Mouse (Mus musculus): ENCODE results near the gene Phf1. TPM values are rescaled to one million over a fixed set of nuclear protein-coding genes. Genes with fewer than 3 reads are reported as not detected.

The Phf1 gene
- polyA plus RNA-seq, 1 experiment from 2014 or later = 7.5 TPM

DNA sequence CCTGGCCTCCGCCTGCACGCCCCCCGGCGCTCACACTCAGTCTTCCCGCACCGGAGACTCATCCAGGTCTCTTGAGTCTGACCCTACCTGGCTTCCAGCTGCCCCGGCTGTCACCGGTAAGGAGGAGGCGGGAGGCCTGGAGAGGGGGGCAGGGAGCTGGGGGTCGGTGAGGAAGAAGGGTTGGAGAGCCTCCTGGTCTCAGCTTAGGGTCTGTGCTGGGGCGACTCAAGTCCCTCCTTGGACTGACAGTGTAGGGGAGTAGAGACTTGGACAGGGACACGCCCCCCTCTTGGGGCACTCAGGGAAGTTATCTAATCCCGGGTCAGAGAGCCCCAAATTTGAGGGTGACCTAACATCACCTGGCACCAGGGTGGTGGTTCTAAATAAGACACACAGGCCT lies 567 bp downstream of the Phf1 start:
- H3K4me2 ChIP-seq = peak overlapping the region; percentile 86
- DNase-seq (no peak), ATAC-seq (ENCODE audit: insufficient read depth) (peak; percentile 36)
- H3K36me3 ChIP-seq (ENCODE audit: insufficient read depth) = peaks cover 63% of the 10 kb centered on the region
- peak overlapping the region; percentile 73 for H3K9ac ChIP-seq
- H3K4me3 ChIP-seq (ENCODE audit: low read depth, low read length) = peak overlapping the region; percentile 64
- no peak for TF ChIP-seq CTCF (IDR thresholded peaks at IDR 0.05; ENCODE audit: low read depth)
- no peaks in the 10 kb centered on the region for H3K9me3 ChIP-seq (ENCODE audit: low read depth, low read length)
- no peaks in the 10 kb centered on the region for H3K27me3 ChIP-seq (ENCODE audit: insufficient read depth, low read length)
- H3K27ac ChIP-seq (ENCODE audit: low read depth) = peak overlapping the region; percentile 75
- H3K4me1 ChIP-seq (ENCODE audit: insufficient read depth) = 0 out of 2 replicates have a peak, but pooled peaks cover 8% of the 10 kb centered on the region
- 7% methylated on average over 13 of the region's 13 CpGs for whole genome bisulfite sequencing

GRCm38 (mm10) chr17:26933885-26934827 lies 1.3 kb downstream of the Phf1 start:
- H3K4me2 ChIP-seq = peak overlapping the region; percentile 86
- H3K9me3 ChIP-seq (ENCODE audit: low read depth, low read length) = no peaks in the 10 kb centered on the region
- 0 out of 2 replicates have a peak, but pooled peaks cover 8% of the 10 kb centered on the region for H3K4me1 ChIP-seq (ENCODE audit: insufficient read depth)
- no peaks in the 10 kb centered on the region for H3K27me3 ChIP-seq (ENCODE audit: insufficient read depth, low read length)
- H3K9ac ChIP-seq = peak overlapping the region; percentile 73
- ATAC-seq (ENCODE audit: insufficient read depth) = no peak
- no peak overlapping the region for H3K27ac ChIP-seq (ENCODE audit: low read depth)
- TF ChIP-seq CTCF (IDR thresholded peaks at IDR 0.05; ENCODE audit: low read depth) = no peak
- peaks cover 56% of the 10 kb centered on the region for H3K36me3 ChIP-seq (ENCODE audit: insufficient read depth)
- 74% methylated on average over 16 of the region's 16 CpGs for WGBS
- peak overlapping the region; percentile 64 for H3K4me3 ChIP-seq (ENCODE audit: low read depth, low read length)
- no peak for DNase-seq

GRCm38 (mm10) chr17:26935027-26935426 lies 2.2 kb downstream of the Phf1 start:
- 84% methylated on average over 9 of the region's 9 CpGs for WGBS
- ATAC-seq (ENCODE audit: insufficient read depth) = no peak

DNA sequence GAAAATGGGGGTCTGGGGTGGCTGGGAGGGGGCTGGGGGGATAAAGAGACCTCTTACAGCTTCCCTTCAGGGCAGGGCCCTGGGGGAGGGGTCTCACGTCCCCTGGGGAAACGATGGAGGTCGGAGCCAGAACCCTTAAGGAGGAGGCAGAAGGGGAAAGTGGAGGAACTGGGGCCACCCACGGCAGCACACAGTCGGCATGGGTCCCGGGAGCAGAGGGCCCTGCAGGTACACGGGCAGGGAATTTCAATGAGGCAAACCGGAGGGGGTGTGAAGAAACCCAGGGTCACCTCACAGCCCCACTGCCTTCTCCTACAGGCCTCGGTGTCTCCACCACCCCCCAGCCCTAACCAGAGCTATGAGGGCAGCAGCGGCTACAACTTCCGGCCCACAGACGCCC lies 3.6 kb downstream of the Phf1 start:
- Histone ChIP-seq H3K27me3 (ENCODE audit: insufficient read depth, low read length) (no peaks in the 10 kb centered on the region), H3K9me3 (ENCODE audit: low read depth, low read length) (no peaks in the 10 kb centered on the region), H3K9ac (no peak overlapping the region), H3K4me2 (no peak overlapping the region), H3K4me3 (ENCODE audit: low read depth, low read length) (no peak overlapping the region), H3K36me3 (ENCODE audit: insufficient read depth) (peaks cover 40% of the 10 kb centered on the region), H3K4me1 (ENCODE audit: insufficient read depth) (0 out of 2 replicates have a peak, but pooled peaks cover 8% of the 10 kb centered on the region), H3K27ac (ENCODE audit: low read depth) (no peak overlapping the region)
- DNase-seq (no peak), ATAC-seq (ENCODE audit: insufficient read depth) (no peak)
- no peak for TF ChIP-seq CTCF (IDR thresholded peaks at IDR 0.05; ENCODE audit: low read depth)
- WGBS = 74% methylated on average over 12 of the region's 12 CpGs

More at GRCm38 (mm10) chr17:26935027-26935426, 2.2 kb downstream of the Phf1 start:
- 0 out of 2 replicates have a peak, but pooled peaks cover 8% of the 10 kb centered on the region for H3K4me1 ChIP-seq (ENCODE audit: insufficient read depth)
- no peak overlapping the region for H3K4me2 ChIP-seq
- no peak overlapping the region for H3K4me3 ChIP-seq (ENCODE audit: low read depth, low read length)
- H3K27me3 ChIP-seq (ENCODE audit: insufficient read depth, low read length) = no peaks in the 10 kb centered on the region
- TF ChIP-seq CTCF (IDR thresholded peaks at IDR 0.05; ENCODE audit: low read depth) = no peak
- H3K9ac ChIP-seq = no peak overlapping the region
- no peak overlapping the region for H3K27ac ChIP-seq (ENCODE audit: low read depth)
- no peaks in the 10 kb centered on the region for H3K9me3 ChIP-seq (ENCODE audit: low read depth, low read length)
- peaks cover 48% of the 10 kb centered on the region for H3K36me3 ChIP-seq (ENCODE audit: insufficient read depth)
- no peak for DNase-seq

GRCm38 (mm10) chr17:26936921-26937695 lies 4.3 kb downstream of the Phf1 start:
- peak overlapping the region; percentile 16; the same call in 1 of the 2 replicates for H3K9ac ChIP-seq
- H3K4me3 ChIP-seq (ENCODE audit: low read depth, low read length) = no peak overlapping the region; the same call in 1 of the 2 replicates
- DNase-seq (no peak), ATAC-seq (ENCODE audit: insufficient read depth) (no peak)
- no peak for TF ChIP-seq CTCF (IDR thresholded peaks at IDR 0.05; ENCODE audit: low read depth)
- H3K36me3 ChIP-seq (ENCODE audit: insufficient read depth) = peaks cover 37% of the 10 kb centered on the region
- no peaks in the 10 kb centered on the region for H3K9me3 ChIP-seq (ENCODE audit: low read depth, low read length)
- H3K27me3 ChIP-seq (ENCODE audit: insufficient read depth, low read length) = no peaks in the 10 kb centered on the region
- H3K4me1 ChIP-seq (ENCODE audit: insufficient read depth) = 0 out of 2 replicates have a peak, but pooled peaks cover 8% of the 10 kb centered on the region
- peak overlapping the region; percentile 91 for H3K4me2 ChIP-seq
- WGBS = 83% methylated on average over 15 of the region's 15 CpGs
- H3K27ac ChIP-seq (ENCODE audit: low read depth) = no peak overlapping the region

DNA sequence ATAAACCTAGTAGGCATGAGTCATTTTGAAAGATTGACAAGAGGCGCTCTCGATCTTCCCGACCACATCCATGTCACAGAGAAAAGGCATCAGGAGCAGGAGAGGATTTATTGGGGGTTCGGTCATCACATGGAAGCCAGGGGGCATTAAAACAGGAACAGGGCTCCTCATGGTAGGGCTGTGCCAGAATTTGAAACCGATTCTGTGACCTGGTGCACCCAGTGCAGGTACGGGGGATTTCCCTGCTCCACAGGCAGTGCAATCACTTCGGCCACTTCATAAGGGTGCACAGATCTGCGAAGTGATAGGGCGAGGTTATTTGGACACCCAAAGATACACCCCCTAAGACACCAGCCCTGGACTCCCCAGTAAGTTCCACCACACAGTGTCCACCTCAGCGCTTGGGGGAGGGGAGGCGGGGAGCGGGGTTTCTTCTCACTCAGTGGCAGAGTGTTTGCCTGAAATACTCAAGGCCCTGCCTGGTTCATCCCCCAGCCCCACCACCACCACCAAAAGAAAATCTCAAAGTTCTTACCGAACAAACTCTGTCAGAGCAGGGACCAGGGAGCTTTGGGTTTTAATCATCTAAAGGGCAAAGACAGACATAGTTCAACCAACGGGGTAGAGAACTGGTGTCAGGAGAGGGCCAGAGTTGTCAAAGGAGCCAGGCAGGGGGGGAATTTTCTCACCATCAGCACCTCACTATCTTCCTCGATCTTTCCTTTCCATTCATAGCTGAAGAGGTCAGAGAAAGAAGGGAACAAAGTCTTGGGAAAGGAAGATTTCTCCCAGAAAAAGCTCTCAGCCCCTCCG lies 5.2 kb downstream of the Phf1 start:
- ATAC-seq (ENCODE audit: insufficient read depth) (no peak), DNase-seq (no peak)
- peak overlapping the region; percentile 56 for H3K9ac ChIP-seq
- TF ChIP-seq CTCF (IDR thresholded peaks at IDR 0.05; ENCODE audit: low read depth) = no peak
- H3K4me1 ChIP-seq (ENCODE audit: insufficient read depth) = 0 out of 2 replicates have a peak, but pooled peaks cover 8% of the 10 kb centered on the region
- H3K36me3 ChIP-seq (ENCODE audit: insufficient read depth) = peaks cover 36% of the 10 kb centered on the region
- 47% methylated on average over 16 of the region's 16 CpGs for WGBS
- H3K27me3 ChIP-seq (ENCODE audit: insufficient read depth, low read length) = no peaks in the 10 kb centered on the region
- peak overlapping the region; percentile 91 for H3K4me2 ChIP-seq
- no peaks in the 10 kb centered on the region for H3K9me3 ChIP-seq (ENCODE audit: low read depth, low read length)
- H3K27ac ChIP-seq (ENCODE audit: low read depth) = peak overlapping the region; percentile 84
- H3K4me3 ChIP-seq (ENCODE audit: low read depth, low read length) = peak overlapping the region; percentile 55
